Mouse (Mus musculus) ES-Bruce4 (cell line): Measurements from ENCODE around the gene Zfp64. TPM values are rescaled to one million over a fixed set of nuclear protein-coding genes. Genes with fewer than 3 reads are reported as not detected.

Source experiments
- H3K27ac ChIP-seq: 2 replicates; pipeline ENCODE4 v1.5.1; 2012; ENCODE audit warnings: low read length, inconsistent platforms; ENCODE audit not compliant: insufficient read depth
- H3K27me3 ChIP-seq: 2 replicates; pipeline ENCODE4 v1.6.1; 2012; ENCODE audit warnings: mild to moderate bottlenecking, low read length, inconsistent platforms; ENCODE audit not compliant: control insufficient read depth, poor library complexity, insufficient read depth, severe bottlenecking
- H3K36me3 ChIP-seq: 2 replicates; pipeline ENCODE4 v1.6.1; 2012; ENCODE audit warnings: inconsistent platforms, mild to moderate bottlenecking, low read length, moderate library complexity; ENCODE audit not compliant: control insufficient read depth, poor library complexity, insufficient read depth, severe bottlenecking
- H3K4me1 ChIP-seq: one replicate; pipeline ENCODE4 v1.8.1; 2011; ENCODE audit warnings: low read length; ENCODE audit not compliant: control insufficient read depth, insufficient read depth
- H3K4me3 ChIP-seq: 2 replicates; pipeline ENCODE4 v1.5.1; 2011; ENCODE audit warnings: low read depth, mild to moderate bottlenecking, low read length
- H3K9ac ChIP-seq: 2 replicates; pipeline ENCODE4 v1.6.1; 2012; ENCODE audit warnings: low read depth, mild to moderate bottlenecking, inconsistent platforms; ENCODE audit not compliant: poor library complexity, severe bottlenecking
- H3K9me3 ChIP-seq: replicated peaks from 2 replicates; pipeline ENCODE4 v1.6.1; 2012; ENCODE audit warnings: mild to moderate bottlenecking, low read length, inconsistent platforms; ENCODE audit not compliant: control insufficient read depth, poor library complexity, insufficient read depth, severe bottlenecking
- CTCF ChIP-seq: IDR thresholded peaks from one replicate; pipeline ENCODE4 v1.8.1; 2011; ENCODE audit warnings: low read depth, low read length
- EP300 ChIP-seq: IDR thresholded peaks from 2 replicates; pipeline ENCODE4 v1.6.1; 2011; ENCODE audit warnings: low read depth, low read length; ENCODE audit not compliant: insufficient read depth
- POLR2A ChIP-seq: IDR thresholded peaks from one replicate; pipeline ENCODE4 v1.8.1; 2011; ENCODE audit warnings: low read length; ENCODE audit not compliant: insufficient read depth
- polyA plus RNA-seq: library from polyadenylated mRNA; stranded (reverse); fragments of >200 nt; gene quantifications from 2 replicates; pipeline ENCODE4 v1.2.4, GENCODE M21; 2011; ENCODE audit warnings: low read depth; ENCODE audit not compliant: missing spikeins, insufficient read depth, insufficient read length

Gene Zfp64
- polyA plus RNA-seq, 1 experiment = 35.9 TPM

- H3K4me3 ChIP-seq = no peak overlapping the region
- H3K9me3 ChIP-seq = no peaks in the 10 kb centered on the region
- no peak overlapping the region for H3K9ac ChIP-seq
- H3K27me3 ChIP-seq = no peaks in the 10 kb centered on the region
- no peak overlapping the region for H3K27ac ChIP-seq
- no peaks in the 10 kb centered on the region for H3K36me3 ChIP-seq
- H3K4me1 ChIP-seq = no peaks in the 10 kb centered on the region
- no peak for TF ChIP-seq CTCF
These were observed 72.4 kb downstream of the Zfp64 start for GRCm38 (mm10) chr2:168882997-168883396.

DNA sequence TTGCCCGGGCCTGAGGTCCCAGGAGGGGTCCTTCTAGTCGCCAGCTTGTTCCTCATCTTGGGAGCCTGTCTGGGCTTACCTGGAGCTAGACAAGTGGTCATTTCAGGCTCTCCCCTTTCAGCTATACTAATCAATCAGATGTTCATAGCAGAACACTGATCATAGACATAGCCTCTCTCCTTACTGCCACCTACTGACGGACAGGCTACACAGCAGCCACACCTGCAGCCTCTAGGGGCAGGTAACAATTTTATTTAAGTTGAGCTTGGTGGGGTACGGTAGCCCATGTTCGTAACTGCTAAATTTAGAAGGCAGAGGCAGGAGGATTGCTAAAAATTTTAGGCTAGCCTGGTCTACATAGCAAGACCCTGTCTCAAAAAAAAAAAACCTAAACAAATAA, 73.5 kb downstream of the Zfp64 start:
- Histone ChIP-seq H3K27me3 (no peaks in the 10 kb centered on the region), H3K9me3 (no peaks in the 10 kb centered on the region), H3K4me3 (no peak overlapping the region), H3K9ac (no peak overlapping the region), H3K4me1 (no peaks in the 10 kb centered on the region), H3K27ac (no peak overlapping the region), H3K36me3 (no peaks in the 10 kb centered on the region)
- TF ChIP-seq CTCF = peak; percentile 83
- no peak for TF ChIP-seq POLR2A

DNA sequence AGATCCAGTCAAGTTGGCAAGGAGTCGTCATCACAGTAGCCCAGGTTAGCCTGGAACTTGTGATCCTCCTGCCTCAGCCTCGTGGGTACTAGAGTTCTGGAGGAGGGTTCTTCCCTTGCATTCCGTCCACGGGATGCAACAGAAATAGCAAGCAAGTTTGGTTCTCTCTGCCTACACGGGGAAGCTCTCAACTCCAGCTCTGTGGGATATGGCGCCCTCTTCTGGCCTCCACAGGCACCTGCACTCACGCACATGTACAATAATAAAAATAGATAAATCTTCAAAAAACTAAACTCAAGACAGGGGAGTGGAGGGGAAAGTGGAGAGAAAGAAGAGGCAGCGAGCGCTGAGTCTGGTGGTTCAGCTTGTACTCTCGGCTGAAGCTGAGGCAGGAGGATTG, 75.8 kb downstream of the Zfp64 start:
- H3K27me3 ChIP-seq = no peaks in the 10 kb centered on the region
- no peak overlapping the region for H3K9ac ChIP-seq
- H3K4me3 ChIP-seq = peak overlapping the region; percentile 2; the same call in 1 of the 2 replicates
- H3K9me3 ChIP-seq = no peaks in the 10 kb centered on the region
- TF ChIP-seq CTCF (peak; percentile 82), EP300 (no peak), POLR2A (no peak)
- H3K27ac ChIP-seq = no peak overlapping the region
- no peaks in the 10 kb centered on the region for H3K36me3 ChIP-seq
- no peaks in the 10 kb centered on the region for H3K4me1 ChIP-seq

- Histone ChIP-seq H3K4me3 (no peak overlapping the region), H3K4me1 (no peaks in the 10 kb centered on the region), H3K27ac (no peak overlapping the region), H3K36me3 (no peaks in the 10 kb centered on the region), H3K9ac (no peak overlapping the region), H3K9me3 (no peaks in the 10 kb centered on the region), H3K27me3 (no peaks in the 10 kb centered on the region)
- no peak for TF ChIP-seq CTCF
- no peak for TF ChIP-seq EP300
- no peak for TF ChIP-seq POLR2A
These were observed 76.7 kb downstream of the Zfp64 start for GRCm38 (mm10) chr2:168878708-168879107.

GRCm38 (mm10) chr2:168878158-168878557, 77.2 kb downstream of the Zfp64 start:
- Histone ChIP-seq H3K4me3 (no peak overlapping the region), H3K9me3 (no peaks in the 10 kb centered on the region), H3K36me3 (no peaks in the 10 kb centered on the region), H3K27ac (no peak overlapping the region), H3K27me3 (no peaks in the 10 kb centered on the region), H3K9ac (no peak overlapping the region), H3K4me1 (no peaks in the 10 kb centered on the region)
- TF ChIP-seq EP300 (no peak), POLR2A (no peak), CTCF (peak; percentile 60)

DNA sequence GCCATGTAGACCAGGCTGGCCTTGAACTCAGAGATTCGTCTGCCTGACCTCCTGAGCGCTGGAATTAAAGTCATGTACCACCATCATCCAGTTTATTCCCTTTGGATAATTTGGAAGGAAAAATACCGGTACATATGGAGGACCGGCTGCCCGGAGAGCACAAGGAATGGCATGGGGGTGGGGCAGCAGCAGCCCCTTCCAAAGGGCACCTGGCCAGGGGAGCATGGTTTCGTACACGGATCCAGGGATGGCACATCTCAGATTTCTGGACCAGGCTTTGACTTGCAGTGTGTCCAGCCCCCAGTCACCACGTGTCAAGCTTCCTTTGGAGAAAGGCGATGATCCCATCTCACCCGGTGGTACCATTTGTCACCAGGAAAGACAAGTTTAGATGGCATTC, 78.8 kb downstream of the Zfp64 start:
- Histone ChIP-seq H3K9me3 (no peaks in the 10 kb centered on the region), H3K27me3 (no peaks in the 10 kb centered on the region), H3K27ac (no peak overlapping the region), H3K9ac (no peak overlapping the region), H3K4me3 (no peak overlapping the region), H3K4me1 (no peaks in the 10 kb centered on the region), H3K36me3 (no peaks in the 10 kb centered on the region)
- TF ChIP-seq CTCF (no peak), EP300 (no peak), POLR2A (no peak)

DNA sequence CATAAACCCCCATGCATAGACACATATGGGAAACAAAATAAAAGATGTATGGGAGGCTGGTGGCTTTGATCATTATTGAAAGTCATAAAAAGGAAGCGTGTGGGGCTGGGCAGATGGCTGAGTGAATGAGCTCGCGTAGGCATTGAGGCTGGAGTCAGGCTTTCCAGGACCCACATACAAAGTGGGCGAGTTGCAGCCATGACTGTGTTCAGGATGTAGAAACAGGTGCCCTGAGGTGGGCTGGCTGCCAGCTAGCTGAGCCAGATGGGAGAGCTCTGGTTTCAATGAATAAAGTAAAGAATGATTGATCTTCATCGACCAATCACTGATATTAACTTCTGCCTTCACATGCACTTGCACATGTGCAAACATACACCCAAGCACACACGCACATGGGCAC, 80.9 kb downstream of the Zfp64 start:
- Histone ChIP-seq H3K36me3 (no peaks in the 10 kb centered on the region), H3K9me3 (no peaks in the 10 kb centered on the region), H3K9ac (no peak overlapping the region), H3K4me1 (no peaks in the 10 kb centered on the region), H3K4me3 (no peak overlapping the region), H3K27me3 (no peaks in the 10 kb centered on the region), H3K27ac (no peak overlapping the region)
- no peak for TF ChIP-seq EP300
- no peak for TF ChIP-seq POLR2A
- TF ChIP-seq CTCF = no peak
